Mouse (Mus musculus) adrenal gland, postnatal 14 days (tissue): ENCODE data around the gene Ghrl. TPM values are rescaled to one million over a fixed set of nuclear protein-coding genes. Genes with fewer than 3 reads are reported as not detected.
"Not testable (repeated sequence)": the region's sequence is repeated elsewhere in the genome, so short reads cannot be mapped to it uniquely, and the experiment has no call there.

Source experiments
- DNase-seq: peaks from one replicate; pipeline ENCODE4 v3.0.0; 2021; ENCODE audit warnings: mixed read lengths
- total RNA-seq: library from RNA; stranded (reverse); gene quantifications from 2 replicates; pipeline ENCODE4 v1.2.3, GENCODE M21; 2021

Gene Ghrl
- total RNA-seq, 1 experiment from 2014 or later = not detected

DNA sequence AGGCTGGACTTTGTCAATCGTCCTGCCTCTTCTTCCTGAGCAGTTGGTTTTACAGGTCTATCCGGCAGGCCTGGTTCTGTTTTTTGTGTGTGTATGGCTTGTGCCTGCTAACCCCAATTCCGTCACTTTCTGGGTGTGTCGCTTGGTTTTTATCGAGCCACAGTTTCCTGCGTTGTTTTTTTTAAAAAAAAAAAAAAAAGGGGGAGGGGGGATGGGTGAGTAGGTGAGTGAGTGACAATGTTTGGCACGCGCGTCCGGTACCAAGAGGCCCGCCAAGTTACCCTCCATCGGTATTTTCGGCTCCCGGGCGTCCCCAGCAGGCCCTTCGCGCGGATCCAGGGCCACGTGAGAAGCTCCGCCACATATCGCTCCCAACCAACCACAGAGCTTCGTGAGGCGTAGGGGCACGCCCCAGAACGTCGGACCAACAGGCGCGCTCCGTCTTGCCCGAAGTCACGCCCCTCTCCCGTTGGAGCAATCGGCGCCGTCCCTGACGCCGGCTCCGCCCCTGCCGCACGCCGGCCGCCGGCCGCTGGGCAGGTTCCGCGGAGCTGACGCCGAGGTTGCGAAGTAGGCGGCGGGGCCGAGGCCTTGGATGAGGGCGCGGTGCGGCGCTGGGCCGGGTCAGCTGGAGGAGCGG, 23.0 kb downstream of the Ghrl start, which contains the start of gene Tatdn2:
Gene Tatdn2, plus strand, starts transcription at position 469 of the 640 bp plus-strand sequence.
- peak; percentile 98 for DNase-seq

DNA sequence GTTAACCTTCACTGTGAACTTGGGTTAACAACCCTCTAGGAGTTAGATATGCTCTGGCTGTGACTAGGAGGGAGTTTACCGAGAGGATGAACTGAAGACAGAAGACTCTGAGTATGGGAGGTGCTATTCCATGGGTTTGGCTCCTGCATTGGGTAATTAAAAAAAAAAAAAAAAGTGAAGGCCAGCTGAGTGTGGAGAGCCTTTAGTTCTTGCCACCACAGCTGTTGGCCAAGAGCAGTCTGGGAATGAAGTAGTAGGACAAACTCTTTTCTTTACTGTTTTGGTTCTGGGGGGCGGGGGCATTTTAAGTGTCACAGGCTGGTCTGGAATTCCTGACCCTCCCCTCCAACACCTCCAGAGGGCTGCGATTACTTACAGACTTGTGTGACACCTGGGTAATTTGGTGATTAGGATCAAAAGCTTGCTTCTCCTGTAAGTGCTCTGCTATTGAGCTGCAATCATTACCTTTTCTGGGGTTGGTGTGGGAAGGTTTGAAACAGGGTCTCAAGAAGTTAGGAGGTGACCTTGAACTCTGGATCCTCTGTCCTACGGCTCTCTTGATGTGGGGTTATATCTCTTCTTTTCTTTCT, 23.8 kb downstream of the Ghrl start:
- DNase-seq = no peak

DNA sequence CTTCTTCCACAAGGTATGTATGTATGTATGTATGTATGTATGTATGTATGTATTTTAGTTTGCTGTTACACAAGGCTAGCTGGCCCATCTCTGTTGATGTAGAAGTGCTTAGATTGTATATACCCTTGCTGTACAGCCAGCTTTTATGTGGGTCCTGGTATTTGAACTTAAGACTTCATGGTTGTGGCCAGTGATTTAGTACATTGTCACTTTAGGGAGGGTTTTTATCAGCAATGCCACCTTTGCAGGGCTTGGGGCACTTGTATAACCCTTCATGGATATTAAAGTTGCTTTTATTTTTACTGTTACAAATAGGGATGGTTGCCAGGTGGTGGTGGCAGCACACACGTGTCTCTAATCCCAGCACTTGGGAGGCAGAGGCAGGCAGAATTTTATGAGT, 24.5 kb downstream of the Ghrl start:
- DNase-seq = no peak

DNA sequence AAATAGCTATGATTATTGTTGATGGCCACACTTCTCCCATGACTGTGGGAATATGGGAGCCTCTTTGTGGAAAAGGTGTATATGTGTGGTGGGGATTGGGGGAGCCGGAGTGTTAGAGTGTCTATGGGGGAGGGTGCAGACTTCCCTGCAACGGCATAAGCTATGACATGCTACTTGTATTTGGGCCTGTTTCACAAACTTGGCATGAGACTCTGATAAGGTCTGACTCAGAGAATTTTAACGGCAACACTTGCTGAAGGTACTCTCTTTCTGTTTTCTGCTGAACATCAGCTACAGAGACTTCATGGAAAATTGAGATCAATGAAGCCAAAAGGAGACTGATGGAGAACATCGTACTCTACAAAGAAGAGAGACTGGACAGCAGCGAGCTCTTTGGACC, 26.3 kb downstream of the Ghrl start:
- no peak for DNase-seq

DNA sequence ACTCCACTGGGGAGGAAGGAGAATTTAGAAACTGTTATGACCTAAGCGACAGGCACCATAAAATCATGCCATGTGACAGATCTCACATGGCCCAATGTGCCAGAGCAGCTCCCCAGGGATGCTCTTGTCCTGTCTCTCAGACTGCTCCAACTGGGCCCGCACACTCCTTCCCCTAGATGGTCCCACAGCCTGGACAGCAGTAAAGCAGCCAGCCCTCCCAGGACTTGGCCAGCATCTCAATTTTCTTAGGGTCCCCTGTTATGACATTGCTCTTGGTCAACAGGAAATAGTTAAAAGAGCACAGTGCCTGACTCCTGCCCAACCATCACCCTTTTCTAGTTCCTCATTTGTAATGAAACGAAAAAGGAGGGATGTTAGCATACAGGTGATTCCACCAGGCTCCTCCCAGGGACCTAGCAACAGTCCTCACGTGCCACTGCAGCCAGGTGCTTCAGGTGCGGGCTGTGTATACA, 27.0 kb downstream of the Ghrl start:
- DNase-seq = peak; percentile 41

DNA sequence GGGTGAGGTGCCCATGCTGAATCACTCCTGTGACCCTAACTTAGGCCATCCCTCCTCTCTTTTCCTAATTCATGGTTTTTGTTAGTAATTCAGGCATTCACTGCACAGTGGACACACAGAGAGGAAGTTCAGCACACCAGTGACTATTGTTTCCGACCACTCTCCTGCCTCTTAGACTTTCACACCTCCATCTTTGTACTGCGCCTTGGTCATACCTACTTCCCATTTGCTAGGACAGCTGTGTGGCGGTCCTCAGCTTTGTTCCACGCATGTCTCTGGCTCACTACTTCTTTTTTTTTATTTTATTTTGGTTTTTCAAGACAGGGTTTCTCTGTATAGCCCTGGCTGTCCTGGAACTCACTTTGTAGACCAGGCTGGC, 28.6 kb downstream of the Ghrl start:
- no peak for DNase-seq

DNA sequence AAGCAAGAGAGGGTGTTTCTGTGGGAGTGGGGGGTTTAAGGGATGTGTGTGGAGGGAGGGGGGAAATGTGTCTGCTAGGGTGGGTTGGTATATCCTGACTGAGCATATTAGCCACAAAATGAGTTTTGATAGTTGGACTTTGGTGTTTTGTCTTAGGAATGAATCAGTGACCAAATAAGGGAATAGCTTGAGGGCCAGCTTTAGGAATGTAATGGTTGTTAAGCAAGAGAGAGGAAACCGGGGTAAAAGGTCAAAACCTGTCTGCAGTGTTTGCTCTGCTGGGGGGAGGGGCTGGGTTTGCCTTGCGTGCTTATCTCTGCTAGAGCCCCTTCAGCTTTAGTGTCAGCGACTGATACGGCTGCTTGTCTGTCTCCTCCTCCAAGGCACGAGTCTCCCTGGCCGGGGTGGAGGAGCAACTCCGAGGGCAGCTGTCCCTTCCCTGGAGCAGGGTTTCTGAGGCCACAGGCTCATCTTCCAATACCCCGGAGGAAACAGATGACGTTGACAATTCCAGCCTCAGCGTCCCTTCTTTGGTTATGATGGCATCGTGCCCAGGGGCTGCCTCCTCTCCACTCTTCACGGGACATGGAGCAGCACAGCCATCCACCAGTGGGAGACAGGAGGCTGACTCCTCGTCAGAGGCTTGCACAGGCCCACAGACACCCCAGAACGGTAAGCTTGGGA, 29.1 kb downstream of the Ghrl start:
- peak; percentile 80 for DNase-seq

DNA sequence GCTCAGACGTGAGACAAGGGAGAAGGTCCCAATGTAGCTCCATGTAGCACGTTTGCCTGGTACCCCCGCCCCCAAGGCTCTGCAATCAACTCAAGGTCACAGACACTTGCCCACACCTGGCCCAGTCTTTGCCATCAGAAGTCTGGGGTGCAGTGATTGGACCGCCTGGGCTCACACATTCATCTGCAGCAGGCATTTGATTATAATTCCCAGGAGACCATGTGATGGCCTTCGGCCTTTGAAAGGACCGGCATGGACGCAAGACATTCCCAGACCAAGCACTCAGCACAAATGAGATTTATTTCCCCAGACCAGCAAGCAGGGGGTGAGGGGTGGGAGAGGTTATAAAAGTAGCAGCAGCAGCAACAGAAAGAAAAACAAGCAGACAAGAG, 29.7 kb downstream of the Ghrl start:
- peak; percentile 61 for DNase-seq

DNA sequence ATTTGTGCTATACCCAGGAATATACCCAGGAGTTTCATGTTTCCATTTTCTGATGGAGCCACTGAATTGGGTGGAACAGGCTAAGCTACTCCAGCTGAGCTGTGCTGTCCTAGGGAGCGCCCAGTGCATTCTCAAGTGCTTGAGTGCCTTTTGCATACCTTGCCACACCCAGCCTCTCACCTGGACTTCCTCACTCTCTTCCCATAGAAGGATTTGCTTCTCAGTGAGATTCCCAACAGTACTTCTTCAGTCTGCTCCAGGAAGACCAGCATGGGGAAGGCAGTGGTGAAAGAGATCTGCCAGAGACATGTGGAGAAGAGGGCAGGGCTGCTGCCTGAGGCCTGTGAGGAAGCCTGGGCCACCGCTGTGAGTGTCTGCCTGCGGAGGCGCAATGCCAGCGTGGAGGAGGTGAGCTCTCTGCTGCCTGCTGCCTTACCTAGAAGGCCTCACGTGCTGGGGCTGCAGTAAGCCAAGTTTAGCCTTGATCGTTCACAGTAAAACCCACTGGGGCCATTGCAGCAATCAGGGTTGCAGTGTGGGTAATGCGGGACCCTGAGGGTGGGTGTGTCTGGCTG, 33.0 kb downstream of the Ghrl start:
- no peak for DNase-seq

DNA sequence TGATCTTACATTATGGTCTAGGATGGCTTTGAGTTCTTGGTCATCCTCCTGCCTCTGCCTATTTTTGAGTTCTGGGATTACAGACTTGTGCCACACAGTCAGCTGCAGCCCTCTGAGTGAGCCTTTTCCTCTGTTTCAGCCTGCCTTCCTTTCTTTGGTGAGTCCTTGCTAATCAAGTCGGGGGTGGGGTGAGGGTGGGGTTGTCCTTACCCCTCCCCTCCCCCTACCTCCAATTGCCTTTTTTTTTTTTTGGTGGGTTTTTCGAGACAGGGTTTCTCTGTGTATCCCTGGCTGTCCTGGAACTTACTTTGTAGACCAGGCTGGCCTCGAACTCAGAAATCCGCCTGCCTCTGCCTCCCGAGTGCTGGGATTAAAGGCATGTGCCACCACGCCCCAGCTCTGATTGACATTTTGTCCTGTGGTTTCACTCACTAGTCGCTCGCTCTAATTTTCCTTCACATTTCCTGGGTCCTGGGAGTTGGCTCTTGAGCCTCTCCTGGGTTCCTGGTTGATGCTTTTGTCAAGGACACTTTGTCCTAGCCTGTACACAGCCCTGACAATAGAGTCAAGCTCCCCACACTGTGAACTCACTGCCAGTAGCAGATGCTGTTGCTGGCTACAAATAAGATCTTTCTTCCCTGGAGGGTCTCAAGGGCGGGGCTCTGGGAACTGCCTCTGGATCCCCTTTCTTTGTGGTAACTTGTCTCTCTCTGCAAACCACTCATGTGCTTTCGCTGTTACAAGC, 36.4 kb downstream of the Ghrl start:
- no peak for DNase-seq

DNA sequence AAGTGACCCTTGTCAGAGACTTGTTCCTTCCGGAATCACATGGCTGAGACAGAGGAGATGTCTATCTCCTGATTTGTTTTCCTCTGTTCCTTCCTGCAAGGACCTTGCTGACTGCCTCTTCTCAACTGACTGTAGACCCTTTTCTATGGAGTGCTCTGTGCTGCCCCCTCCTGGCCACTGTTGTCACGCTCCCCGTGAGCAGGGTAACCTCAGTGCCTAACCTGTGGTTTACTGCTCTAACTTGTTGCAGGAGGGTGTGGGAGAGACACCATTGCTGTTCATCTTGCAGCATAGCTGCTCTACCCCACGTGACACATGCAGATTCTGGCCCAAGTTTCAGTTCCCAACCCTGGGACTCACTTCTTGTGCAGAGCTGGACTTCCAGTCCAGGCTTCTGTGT, 38.4 kb downstream of the Ghrl start:
- DNase-seq = peak; percentile 95

DNA sequence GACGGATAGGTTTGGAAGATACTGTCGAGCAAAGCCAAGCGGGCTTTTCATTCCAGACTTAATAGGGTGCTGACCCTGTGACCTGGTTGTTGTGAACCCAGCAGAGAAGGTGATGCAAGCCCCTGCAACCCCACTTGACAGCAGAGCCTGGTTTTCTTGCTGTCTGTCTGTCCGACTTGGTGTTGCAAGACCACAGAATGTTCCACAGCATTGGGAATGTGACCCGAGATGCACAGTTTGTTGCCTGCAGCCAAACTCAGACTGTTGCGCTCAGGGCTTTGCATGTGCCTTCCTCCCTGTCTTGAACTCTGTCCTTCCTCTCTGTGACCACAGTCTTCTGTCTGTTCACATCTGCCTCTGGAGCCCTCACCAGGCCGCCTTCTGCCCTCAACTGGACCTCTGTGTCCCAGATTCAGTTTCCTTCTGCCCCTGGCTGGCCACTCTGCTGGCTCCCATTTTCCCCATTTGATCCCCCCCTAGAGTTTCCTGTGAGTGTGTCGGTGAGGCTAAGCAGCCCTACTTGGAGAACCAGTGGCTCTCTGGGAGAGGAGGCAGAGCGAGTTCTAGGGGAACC, 39.6 kb downstream of the Ghrl start:
- no peak for DNase-seq

DNA sequence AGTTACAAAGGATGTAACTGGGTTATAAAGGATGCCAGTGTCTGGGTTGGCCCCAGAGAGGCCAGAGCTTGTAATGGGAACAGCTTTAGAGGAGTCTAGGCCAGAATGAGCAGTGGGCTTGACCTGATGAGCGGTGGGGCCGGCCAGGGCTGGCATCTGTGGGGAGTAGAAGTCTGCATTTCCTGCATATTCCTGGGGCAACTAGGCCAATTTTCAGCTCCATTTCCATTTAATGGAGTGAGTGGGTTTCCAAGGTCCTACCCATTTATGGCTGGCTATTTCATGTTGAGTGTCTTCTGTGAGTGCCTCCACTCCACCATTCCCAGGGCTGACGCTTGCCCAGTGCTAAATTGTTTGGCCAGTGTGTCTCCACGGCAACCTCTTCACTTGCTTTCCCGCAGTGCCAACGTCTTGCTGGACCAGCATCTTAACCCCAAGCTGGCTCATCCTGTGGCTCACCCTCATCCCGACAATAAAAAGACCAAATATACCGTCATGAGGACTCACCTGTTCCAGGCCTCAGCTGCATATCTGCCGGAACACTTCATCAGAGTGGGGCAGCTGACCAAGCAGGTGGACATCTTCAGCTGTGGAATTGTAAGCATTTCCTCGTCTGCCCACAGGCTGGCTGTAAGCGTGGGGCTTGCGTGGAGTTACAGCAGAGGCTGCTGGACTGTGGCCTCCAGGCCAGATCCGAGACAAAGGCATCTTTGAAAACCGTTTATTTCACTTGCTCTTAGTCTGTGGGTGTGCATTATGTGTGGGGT, 41.3 kb downstream of the Ghrl start:
- DNase-seq = no peak

DNA sequence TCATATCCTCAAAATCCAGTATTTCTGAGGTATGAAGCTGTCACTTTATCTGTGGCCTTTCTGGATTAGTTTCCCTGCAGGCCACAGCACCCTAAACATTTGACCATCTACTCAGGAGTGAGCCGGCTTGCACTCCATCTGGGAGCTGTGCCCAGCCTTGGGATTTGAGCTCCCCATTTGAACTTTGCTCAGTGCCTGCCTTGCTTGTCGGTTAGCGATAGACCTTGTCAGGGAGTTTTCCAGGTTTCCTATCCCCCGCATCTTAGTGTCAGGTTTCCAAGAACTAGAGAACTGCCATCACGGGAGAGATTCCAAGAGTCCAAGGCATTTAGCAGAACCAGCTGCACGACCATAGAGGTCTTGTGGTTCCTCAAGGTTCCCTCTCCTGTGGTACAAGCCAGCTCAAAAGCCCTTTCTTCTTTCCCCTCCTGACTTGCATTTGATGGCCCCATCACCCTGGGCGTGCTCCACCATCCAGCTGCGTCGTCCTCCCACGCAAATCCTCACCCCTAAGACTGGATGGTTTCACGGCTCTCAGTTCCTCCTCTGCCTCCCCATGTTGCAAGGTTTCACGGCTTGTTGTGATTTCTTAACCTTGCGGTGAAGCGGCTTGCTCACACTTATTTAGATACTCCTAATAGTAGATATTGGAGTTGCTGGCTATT, 42.5 kb downstream of the Ghrl start:
- no peak for DNase-seq

DNA sequence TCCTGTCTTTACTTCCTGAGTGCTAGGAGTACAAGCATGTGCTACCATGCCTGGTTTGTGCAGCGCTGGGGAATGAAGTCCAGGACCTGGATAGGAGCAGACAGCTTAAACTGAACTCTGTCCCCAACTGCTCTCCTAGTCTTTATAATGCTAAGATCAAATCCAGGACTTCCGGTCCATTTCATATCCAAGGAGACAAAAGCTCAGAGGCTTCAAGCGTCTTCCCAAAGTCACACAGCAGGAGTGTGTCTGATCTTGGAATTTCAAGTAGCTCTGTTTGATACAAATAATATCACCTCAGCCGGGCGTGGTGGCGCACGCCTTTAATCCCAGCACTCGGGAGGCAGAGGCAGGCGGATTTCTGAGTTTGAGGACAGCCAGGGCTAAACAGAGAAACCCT, 43.7 kb downstream of the Ghrl start:
- no peak for DNase-seq

DNA sequence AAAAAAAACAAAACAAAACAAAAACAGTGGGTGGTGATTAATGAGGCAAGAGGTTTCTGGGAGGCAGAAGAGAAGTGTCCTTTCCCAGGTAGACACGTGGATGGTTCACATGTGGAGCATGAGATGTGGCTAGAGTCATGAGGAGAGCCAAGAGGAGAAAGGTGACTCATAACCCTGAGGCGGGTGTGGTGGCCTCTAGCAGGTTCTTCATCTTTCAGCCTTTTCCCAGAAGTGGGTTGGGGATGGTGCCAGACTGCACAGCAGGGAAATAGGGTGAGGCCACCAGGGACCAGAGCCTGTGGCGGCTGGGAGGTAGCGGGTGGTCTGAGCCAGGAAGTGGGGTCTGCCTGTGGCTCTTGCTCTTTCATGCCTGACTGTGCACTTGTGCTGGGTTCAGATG, 44.4 kb downstream of the Ghrl start:
- DNase-seq = no peak

DNA sequence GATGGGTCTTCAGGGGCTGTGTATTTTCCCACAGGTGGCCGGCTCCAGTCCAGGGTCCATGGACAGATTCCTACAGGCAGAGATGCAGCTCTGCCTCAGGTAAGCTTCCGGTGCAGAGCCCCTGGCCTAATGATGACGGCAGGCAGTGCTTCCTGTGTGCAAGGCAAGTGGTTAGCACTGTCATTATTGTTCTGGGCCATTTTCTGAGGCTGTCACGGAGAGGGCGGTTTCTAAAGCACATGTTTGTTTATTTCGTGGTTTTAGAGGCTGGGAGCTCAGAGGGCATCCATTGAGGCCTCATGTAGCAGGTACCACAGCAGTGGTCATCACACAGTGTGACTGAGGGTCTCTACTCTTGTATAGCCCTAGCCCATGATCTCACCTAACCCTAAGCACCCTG, 46.7 kb downstream of the Ghrl start:
- no peak for DNase-seq

DNA sequence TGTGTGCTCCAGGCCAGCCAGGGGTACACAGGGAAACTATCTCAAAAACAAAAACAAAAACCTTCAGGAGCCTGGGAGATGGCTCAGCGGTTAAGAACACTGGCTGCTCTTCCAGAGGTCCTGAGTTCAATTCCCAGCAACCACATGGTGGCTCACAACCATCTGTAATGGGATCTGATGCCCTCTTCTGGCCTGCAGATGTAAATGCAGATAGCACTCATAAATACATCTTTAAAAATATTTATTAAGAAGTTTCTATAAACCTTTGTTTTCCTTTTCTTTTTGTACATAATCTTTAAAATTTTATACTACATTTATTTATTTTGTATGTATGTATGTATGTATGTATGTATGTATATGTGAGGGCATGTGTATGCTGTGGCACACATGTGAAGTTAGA, 47.7 kb downstream of the Ghrl start:
- not testable (repeated sequence) for DNase-seq

DNA sequence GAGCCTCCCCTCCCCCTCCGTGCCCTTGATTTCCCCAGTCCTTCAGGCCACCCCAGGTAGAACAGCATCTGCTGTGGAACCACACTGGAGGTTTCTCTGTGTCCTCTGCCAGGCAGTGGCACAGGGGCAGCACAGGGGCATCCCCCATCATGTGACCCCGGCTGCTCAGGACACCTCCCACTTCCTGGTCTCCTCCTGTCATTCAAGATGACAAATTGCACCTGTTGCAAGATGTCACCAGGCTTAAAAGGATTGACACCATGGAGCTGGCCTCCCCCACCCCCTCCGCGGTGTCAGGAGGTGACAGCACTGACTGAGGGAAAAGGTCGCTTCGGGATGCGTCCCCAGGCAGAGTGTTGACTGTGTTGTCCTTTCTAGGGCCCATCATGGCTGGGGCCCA, 49.9 kb downstream of the Ghrl start:
- no peak for DNase-seq

DNA sequence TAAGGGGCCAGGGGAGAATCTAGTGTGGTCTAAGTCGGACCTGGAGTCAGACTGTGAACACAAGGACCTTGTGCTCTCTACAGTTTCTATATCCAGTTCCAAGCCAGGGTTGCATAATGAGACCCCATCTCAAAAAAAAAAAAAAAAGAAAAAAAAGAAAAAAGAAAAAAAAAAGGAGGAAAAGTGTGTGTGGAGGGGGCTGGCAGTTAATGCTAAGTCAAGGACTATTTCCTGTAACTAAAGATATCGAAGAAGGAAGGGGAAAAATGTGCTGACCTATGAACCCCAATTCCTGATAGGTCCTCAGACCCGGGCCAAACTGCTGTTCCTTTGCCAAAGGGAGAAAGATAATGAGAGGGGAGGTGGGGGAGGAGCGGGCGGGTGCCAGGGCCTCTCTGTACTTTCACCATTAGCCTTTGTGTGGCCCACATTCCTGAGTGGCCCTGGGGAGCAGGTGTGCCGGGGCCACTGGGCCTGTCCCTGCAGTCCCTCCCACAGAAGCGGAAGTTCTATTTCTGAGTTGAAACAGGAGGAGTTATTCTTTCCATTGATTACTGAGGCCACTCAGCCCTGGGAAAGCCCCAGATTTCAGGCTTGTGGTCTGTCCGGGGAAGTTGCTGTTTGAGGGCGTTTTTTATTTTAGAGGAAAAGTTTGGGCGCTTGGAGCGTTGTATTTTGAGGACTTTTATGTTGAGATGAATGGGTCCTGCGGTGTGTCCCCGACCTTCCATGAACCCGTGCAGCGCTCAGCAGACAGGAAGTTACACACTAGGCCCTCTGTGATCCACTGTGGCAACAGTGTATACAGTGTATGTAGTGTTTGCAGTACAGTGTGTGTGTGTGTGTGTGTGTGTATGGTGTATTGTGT, 51.2 kb downstream of the Ghrl start:
- DNase-seq = peak; percentile 55
